ENCODE assay signal across 12 mouse cellular contexts in the genomic region with DNA sequence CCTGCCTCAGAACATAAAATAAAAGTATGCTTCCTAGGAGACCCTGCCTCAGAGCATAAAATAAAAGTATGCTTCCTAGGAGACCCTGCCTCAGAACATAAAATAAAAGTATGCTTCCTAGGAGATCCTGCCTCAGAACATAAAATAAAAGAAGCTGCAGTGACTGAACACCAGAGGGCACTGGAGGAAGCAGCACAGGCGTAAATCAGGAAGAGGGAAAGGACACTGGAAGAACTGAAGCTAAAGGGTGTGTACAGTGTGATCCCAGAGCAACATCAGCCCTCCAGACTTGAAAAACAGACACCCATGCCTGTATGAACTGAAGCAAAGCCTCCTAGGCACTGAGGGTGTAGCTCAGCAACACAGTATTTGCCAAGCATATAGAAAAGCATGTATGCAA. TPM values are rescaled to one million over a fixed set of nuclear protein-coding genes. Genes with fewer than 3 reads are reported as not detected.
DNase-seq lines count a peak whose midpoint lies in the region; ATAC-seq and TF ChIP-seq lines count a peak whose summit lies in the region.
"Had no signal": no experiment of that assay in that cellular context is flagged by ENCODE, and none has a peak within 500 bp of the region (broad histone marks: within the 10 kb centered on the region; RNA-seq: fewer than 3 reads in every experiment).

No protein-coding gene starts in this region.

- H3K79me2 ChIP-seq in liver, adult 2 months (ENCODE audit: control insufficient read depth, insufficient read depth, low read length), result no peaks in the 10 kb centered on the region

- intact Hi-C loops in heart, postnatal 25 days (cut with DNase I), result no loop called here

- no peaks in the 10 kb centered on the region for H3K4me1 ChIP-seq in liver, adult 2 months (ENCODE audit: control insufficient read depth, insufficient read depth, low read length)
- no peaks in the 10 kb centered on the region for H3K4me1 ChIP-seq in liver, embryonic 11.5 days (replicated peaks; ENCODE audit: control insufficient read depth, insufficient read depth, low read length)
- H3K4me1 ChIP-seq: embryonic facial prominence, embryonic 15.5 days; heart, embryonic 13.5 days had no signal

- no peak overlapping the region for H3K4me2 ChIP-seq in liver, embryonic 11.5 days
- H3K4me2 ChIP-seq: embryonic facial prominence, embryonic 15.5 days; heart, embryonic 13.5 days had no signal

- peaks cover 34% of the 10 kb centered on the region for H3K36me3 ChIP-seq in liver, adult 2 months (ENCODE audit: control insufficient read depth, insufficient read depth, low read length)
- H3K36me3 ChIP-seq in liver, embryonic 11.5 days (ENCODE audit: control insufficient read depth, insufficient read depth, low read length), result peaks cover 3% of the 10 kb centered on the region; the same call in 1 of the 2 replicates

- no peak for ATAC-seq in CD4-positive, CD25-positive, alpha-beta regulatory T cell, adult 4 months
- ATAC-seq in liver, embryonic 11.5 days (replicated peaks; ENCODE audit: low FRiP score), result no peak
- 0 out of 2 replicates have a peak, but pooled peaks have one; percentile 56 for ATAC-seq in monocyte, adult 5-6 weeks (replicated peaks; ENCODE audit: insufficient number of reproducible peaks, low FRiP score, low TSS enrichment, poor library complexity, severe bottlenecking)

- H3K27ac ChIP-seq in liver, adult 2 months (replicated peaks; ENCODE audit: insufficient read depth, low read depth, low read length), result no peak overlapping the region
- H3K27ac ChIP-seq in liver, embryonic 11.5 days (ENCODE audit: low read depth, low read length), result no peak overlapping the region
- H3K27ac ChIP-seq: embryonic facial prominence, embryonic 15.5 days; heart, embryonic 13.5 days had no signal

- H3K4me3 ChIP-seq in liver, adult 2 months (ENCODE audit: insufficient read depth, low read depth, low read length), result no peak overlapping the region
- H3K4me3 ChIP-seq in liver, embryonic 11.5 days (ENCODE audit: low read depth, low read length), result no peak overlapping the region
- H3K4me3 ChIP-seq: embryonic facial prominence, embryonic 15.5 days; heart, embryonic 13.5 days had no signal

- no peaks in the 10 kb centered on the region for H3K27me3 ChIP-seq in liver, adult 2 months (ENCODE audit: control insufficient read depth, insufficient read depth, low read length)
- H3K27me3 ChIP-seq in liver, embryonic 11.5 days (replicated peaks; ENCODE audit: control insufficient read depth, insufficient read depth, low read length), result no peaks in the 10 kb centered on the region
- H3K27me3 ChIP-seq: embryonic facial prominence, embryonic 15.5 days; heart, embryonic 13.5 days had no signal

- peak; percentile 36 for DNase-seq in CD4-positive, CD25-positive, alpha-beta regulatory T cell, adult 2 months (ENCODE audit: low read depth, low spot score)
- no peak for DNase-seq in liver, adult 2 months (ENCODE audit: extremely low read depth, low read depth, low spot score)
- DNase-seq in liver, embryonic 11.5 days (ENCODE audit: low spot score), result no peak
- DNase-seq in R1 (ENCODE audit: low read depth, low spot score), result peak; percentile 50
- DNase-seq in heart, postnatal 25 days (ENCODE audit: low spot score), result no peak
- no peak for DNase-seq in cerebellum, postnatal 14 days
- DNase-seq: adrenal gland, postnatal 10 days; right cerebral cortex, postnatal 4 days had no signal

- H3K9me3 ChIP-seq in liver, embryonic 11.5 days (ENCODE audit: control insufficient read depth, low read length), result no peaks in the 10 kb centered on the region
- H3K9me3 ChIP-seq: embryonic facial prominence, embryonic 15.5 days; heart, embryonic 13.5 days had no signal

- no peak for TF ChIP-seq POLR2A in liver, adult 2 months (IDR thresholded peaks at IDR 0.05; ENCODE audit: extremely low read depth, insufficient read depth, low read length)

- 42% methylated on average over 1 of the region's 1 CpGs for WGBS in liver, adult 2 months
- WGBS in liver, embryonic 11.5 days, result 48% methylated on average over 1 of the region's 1 CpGs

- TF ChIP-seq CTCF in liver, adult 2 months (IDR thresholded peaks at IDR 0.05; ENCODE audit: low read depth, low read length), result peak; percentile 47; the same call in 1 of the 2 replicates

- H3K9ac ChIP-seq in liver, adult 2 months (ENCODE audit: low read depth, low read length), result no peak overlapping the region
- H3K9ac ChIP-seq in liver, embryonic 11.5 days (ENCODE audit: low read depth, low read length), result no peak overlapping the region
- H3K9ac ChIP-seq: embryonic facial prominence, embryonic 15.5 days; heart, embryonic 13.5 days had no signal

RNA-seq across cellular contexts. Expression of gene Eapp, which starts 12.5 kb away (rescaled TPM):
- 100 to 1,000 TPM; 115 to 149 TPM for polyA plus RNA-seq in CD4-positive, CD25-positive, alpha-beta regulatory T cell, adult 4 months (2017; shearing (Covaris generic))
- 12.4 and 17.1 TPM in 2 replicates for total RNA-seq in liver, adult 2 months (2014; rRNA removed)
- 15.9 and 24.6 TPM in 2 replicates for polyA plus RNA-seq in liver, adult 2 months (2012; rRNA removed)
- 59.9 and 68.4 TPM in 2 replicates for polyA plus RNA-seq in liver, embryonic 11.5 days (2014; fragmentation: Nextera tagmentation; extraction: Ambion mirVana)
- 63.1 to 85.9 TPM (median 71.5 TPM) in 3 replicates for total RNA-seq in monocyte, adult 5-6 weeks (2017)
- 10 to 100 TPM; 25.7 to 28.3 TPM for total RNA-seq in heart, postnatal 25 days (2021)

RNA-seq across cellular contexts. Expression of gene Sptssa, which starts 26.8 kb away (rescaled TPM):
- polyA plus RNA-seq in CD4-positive, CD25-positive, alpha-beta regulatory T cell, adult 4 months (2017; shearing (Covaris generic)), result 100 to 1,000 TPM; 177 to 227 TPM
- 70.2 and 86.3 TPM in 2 replicates for total RNA-seq in liver, adult 2 months (2014; rRNA removed)
- polyA plus RNA-seq in liver, adult 2 months (2012; rRNA removed), result 98.6 and 102 TPM in 2 replicates
- polyA plus RNA-seq in liver, embryonic 11.5 days (2014; fragmentation: Nextera tagmentation; extraction: Ambion mirVana), result 95.8 and 99.8 TPM in 2 replicates
- total RNA-seq in monocyte, adult 5-6 weeks (2017), result 74.5 to 129 TPM (median 113 TPM) in 3 replicates
- 10 to 100 TPM; 34.2 to 35.2 TPM for total RNA-seq in heart, postnatal 25 days (2021)

Comparison
In these comparisons a context has a peak if more than half of its experiments do, and no peak if none do; other contexts are left out.
1. DNase-seq: peak in CD4-positive, CD25-positive, alpha-beta regulatory T cell, adult 2 months (single experiment) and R1 (single experiment); none in liver, adult 2 months (single experiment), liver, embryonic 11.5 days (single experiment), heart, postnatal 25 days (single experiment) and cerebellum, postnatal 14 days (0 of 2).